Mouse (Mus musculus) T-helper 17 cell (primary cell): Measurements from ENCODE around the gene Man2b2.
"Not testable (repeated sequence)": the region's sequence is repeated elsewhere in the genome, so short reads cannot be mapped to it uniquely, and the experiment has no call there.

Source experiments
- in situ Hi-C, 2 experiments: fragments of 300-600 bp; cut with MboI, MseI; formaldehyde crosslinking; loops; 1 replicate in 1 of 2; 2 replicates in 1 of 2; pipeline ENCODE4 v1.15.1; 2025; ENCODE audit warnings: high pct_unique_total_duplicates in 2 of 2

Gene Man2b2

GRCm38 (mm10) chr5:36839032-36839431 lies 8.6 kb upstream of the Man2b2 start:
- in situ Hi-C loops, result loop anchor here in 1 of 2 experiments (10.0 kb wide), 1 partner anchor 1274 kb away; no protein-coding TSS in a partner anchor

DNA sequence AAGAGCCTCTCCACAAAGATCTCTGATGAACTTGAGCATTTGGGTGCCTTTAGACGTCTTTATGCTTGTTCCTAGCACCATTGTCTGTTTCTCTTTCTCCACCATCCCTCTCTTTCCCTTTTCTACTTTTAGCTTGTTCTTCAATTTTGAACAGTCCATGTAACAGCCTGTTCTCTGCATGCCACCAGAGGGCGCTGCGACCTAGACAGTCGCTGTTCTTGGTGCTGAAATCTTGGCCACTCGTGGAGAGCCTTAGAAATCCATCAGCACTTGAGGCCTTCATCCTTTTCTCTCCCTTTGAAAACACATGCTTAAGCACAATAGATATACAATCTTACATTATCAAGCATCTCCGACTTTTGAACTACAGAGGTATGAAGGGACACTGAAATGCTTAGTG lies 5.5 kb upstream of the Man2b2 start:
- in situ Hi-C loops, result loop anchor here in 1 of 2 experiments (10.0 kb wide), 1 partner anchor 1271 kb away; no protein-coding TSS in a partner anchor

GRCm38 (mm10) chr5:36831272-36831671 lies 819 bp upstream of the Man2b2 start:
- in situ Hi-C loops, result loop anchor here in 1 of 2 experiments (10.0 kb wide), 1 partner anchor 1266 kb away; no protein-coding TSS in a partner anchor

DNA sequence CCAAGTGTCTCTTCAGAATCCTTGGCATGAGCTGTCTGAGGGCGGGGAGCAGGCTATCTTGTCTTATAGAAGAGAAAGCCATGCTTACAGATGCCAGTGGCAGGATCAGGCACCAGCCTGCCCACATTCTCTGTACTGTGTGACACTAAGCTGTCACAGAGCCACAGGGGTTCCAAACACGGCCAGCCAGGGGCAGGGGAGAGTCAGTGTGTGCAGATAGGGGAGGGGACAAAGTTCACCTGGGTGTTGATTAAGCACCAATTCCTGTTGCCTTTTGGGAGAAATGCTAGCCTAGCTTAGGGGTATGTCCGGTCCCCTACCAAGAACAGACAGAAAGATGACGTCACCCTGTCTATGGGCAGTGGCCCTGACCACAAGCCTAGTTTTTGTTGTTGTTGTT lies 1.4 kb downstream of the Man2b2 start:
- in situ Hi-C loops, result no loop called here

DNA sequence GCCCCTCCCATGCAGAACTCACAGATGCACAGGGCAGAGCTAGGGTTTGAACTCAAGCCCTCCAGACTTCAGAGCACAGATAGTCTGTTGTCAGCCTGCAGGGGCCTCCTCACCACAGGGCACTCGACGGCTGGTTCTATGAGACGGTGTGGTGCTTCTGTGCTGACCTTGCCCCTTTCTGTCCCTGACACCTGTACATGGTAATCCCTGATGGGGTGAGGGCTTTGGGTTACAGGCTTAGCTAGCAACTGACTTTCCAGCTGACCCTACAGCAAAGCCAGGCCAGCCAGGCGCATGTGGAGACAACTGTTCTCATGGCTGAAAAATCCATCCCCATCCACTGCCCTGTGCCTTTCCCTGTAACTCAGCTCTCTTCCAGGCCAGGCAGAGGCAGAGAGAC lies 7.5 kb downstream of the Man2b2 start:
- in situ Hi-C loops, result no loop called here

DNA sequence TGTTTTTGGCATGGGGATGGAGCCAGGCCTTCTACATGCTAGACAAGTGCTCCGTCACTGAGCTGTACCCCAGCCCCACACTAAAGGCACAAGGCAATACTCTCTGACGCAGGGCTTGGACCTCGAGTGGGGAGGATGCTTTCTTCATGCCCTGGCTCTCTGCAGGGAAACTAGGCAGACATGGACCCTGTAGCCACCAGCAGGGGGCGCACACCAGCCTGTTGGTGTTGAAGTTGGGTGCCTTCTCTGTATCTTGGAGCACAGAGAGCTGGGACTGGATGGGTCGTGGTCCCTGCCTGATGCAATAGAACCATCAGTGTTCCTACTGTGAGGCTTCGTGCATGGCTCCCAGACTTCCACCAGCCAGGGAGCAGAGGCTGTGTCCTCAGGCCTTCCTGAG lies 10.3 kb downstream of the Man2b2 start:
- in situ Hi-C loops, result no loop called here

- in situ Hi-C loops, result no loop called here
Measured at GRCm38 (mm10) chr5:36819742-36820141, 10.7 kb downstream of the Man2b2 start.

GRCm38 (mm10) chr5:36817738-36818137 lies 12.7 kb downstream of the Man2b2 start:
- in situ Hi-C loops, result no loop called here

DNA sequence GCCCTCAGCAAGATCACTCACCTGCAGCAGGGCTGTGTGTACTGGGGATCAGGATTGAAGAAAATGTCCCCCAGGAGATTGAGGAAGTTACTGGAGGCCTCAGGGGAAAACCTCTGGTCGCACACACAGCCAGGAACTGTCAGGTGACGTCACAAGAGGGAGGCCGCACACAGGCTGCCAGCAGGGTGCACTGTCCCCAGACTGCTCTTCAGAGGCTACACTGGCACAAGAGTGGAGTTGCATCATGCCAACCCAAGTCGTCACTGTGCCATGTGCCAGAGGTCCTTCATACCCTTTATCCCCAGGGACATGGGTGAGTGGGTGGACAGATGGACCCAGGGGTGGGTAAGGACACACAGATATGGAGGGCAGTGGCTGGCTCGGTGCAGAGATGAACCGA lies 15.9 kb downstream of the Man2b2 start:
- in situ Hi-C loops, result no loop called here

- in situ Hi-C loops, result no loop called here
Measured at GRCm38 (mm10) chr5:36811413-36811812, 19.0 kb downstream of the Man2b2 start.

DNA sequence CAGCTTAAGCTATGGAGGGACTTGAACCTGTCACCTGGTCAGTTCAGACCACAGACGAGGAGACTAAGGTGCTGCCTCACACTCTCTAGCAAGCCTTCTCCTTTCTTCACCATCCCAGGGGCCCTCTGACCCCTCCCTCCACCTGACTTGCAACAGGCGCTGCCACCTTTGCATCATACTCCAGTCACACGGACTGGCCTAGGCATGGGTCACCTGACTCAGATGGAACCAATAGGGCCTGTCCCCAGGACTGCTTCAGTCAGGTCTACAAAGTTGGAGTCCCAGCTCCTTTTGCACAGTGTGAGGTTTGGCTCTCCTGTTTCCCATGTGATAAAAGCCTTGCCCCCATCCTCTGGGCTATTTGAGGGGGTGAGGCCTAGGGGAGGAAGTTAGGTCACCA lies 19.8 kb downstream of the Man2b2 start:
- in situ Hi-C loops, result no loop called here

- in situ Hi-C loops, result no loop called here
Measured at GRCm38 (mm10) chr5:36809123-36809522, 21.3 kb downstream of the Man2b2 start.

GRCm38 (mm10) chr5:36807106-36807505 lies 23.3 kb downstream of the Man2b2 start:
- in situ Hi-C loops, result no loop called here

DNA sequence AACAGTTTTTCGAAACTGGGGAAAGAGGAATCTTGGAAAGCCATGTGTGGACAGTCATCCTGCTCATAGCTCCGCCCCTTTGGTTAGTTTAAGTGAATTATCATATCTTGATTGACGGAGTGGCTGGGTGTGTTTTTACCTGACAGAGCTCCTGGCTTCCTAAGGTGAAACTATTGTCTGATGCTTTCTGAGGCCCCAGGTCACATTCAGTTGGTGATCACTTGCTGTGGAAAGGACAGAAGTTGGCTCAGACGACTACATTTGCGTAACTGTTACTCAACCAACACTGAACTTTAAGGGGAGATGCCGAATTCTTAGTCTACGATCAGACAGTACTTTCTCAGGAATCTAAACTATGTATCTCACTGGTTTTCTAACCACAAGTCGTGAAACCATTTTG lies 33.2 kb downstream of the Man2b2 start:
- in situ Hi-C loops, result no loop called here

- in situ Hi-C loops, result not testable (repeated sequence)
Measured at GRCm38 (mm10) chr5:36796296-36797014, 34.0 kb downstream of the Man2b2 start, which contains the start of gene Mrfap1. TSS of gene Mrfap1 (minus strand) at chr5:36796772.

- in situ Hi-C loops, result not testable (repeated sequence)
Measured at GRCm38 (mm10) chr5:36795647-36796295, 34.7 kb downstream of the Man2b2 start.

- in situ Hi-C loops, result no loop called here
Measured at GRCm38 (mm10) chr5:36791861-36792260, 38.6 kb downstream of the Man2b2 start.

DNA sequence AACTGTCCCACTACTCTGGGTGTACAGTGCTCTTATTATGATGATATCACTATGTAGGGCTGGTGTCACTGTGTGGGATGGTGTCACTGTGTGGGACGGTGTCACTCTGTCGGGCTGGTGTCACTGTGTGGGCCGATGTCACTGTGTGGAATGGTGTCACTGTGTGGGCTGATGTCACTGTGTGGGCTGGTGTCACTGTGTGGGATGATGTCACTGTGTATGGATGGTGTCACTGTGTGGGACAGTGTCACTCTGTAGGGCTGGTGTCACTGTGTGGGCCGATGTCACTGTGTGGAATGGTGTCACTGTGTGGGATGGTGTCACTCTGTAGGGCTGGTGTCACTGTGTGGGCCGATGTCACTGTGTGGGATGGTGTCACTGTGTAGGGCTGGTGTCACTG lies 44.4 kb downstream of the Man2b2 start:
- in situ Hi-C loops, result no loop called here

DNA sequence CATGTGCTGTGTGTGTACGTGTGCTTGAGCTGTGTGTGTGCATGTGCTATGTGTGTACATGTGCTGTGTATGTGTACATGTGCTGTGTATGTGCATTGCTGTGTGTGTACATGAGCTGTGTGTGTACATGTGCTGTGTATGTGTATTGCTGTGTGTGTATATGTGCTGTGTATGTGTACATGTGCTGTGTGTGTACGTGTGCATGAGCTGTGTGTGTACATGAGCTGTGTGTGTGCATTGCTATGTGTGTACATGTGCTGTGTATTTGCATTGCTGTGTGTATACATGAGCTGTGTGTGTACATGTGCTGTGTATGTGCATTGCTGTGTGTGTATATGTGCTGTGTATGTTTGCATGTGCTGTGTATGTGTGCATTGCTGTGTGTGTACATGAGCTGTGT lies 50.9 kb downstream of the Man2b2 start:
- in situ Hi-C loops, result no loop called here

- in situ Hi-C loops, result no loop called here
Measured at GRCm38 (mm10) chr5:36778901-36779300, 51.6 kb downstream of the Man2b2 start.

GRCm38 (mm10) chr5:36777186-36777585 lies 53.3 kb downstream of the Man2b2 start:
- in situ Hi-C loops, result no loop called here

- in situ Hi-C loops, result no loop called here
Measured at GRCm38 (mm10) chr5:36776021-36776575, 54.4 kb downstream of the Man2b2 start.

- in situ Hi-C loops, result no loop called here
Measured at GRCm38 (mm10) chr5:36775317-36775716, 55.1 kb downstream of the Man2b2 start.
